Mouse (Mus musculus) embryonic facial prominence, embryonic 12.5 days (tissue): ENCODE measurements at regions not wholly inside any gene's neighbourhood (a gene's known extent, or its start where the extent isn't known, plus 50 kb on each side); places are given as distances from the start of the nearest gene placed in this dataset.
A peak's percentile ranks its signal among the peaks of the same experiment; 100 is the strongest.

Source experiments
- ATAC-seq: fragments of 200-750 bp; cut with Nextera tagmentation; 2 replicates; pipeline ENCODE4 v1.8.0; 2017; ENCODE audit not compliant: insufficient number of reproducible peaks, insufficient read depth, low FRiP score, low TSS enrichment
- H3K27ac ChIP-seq: fragments of 300-500 bp; sonication (generic); 2 replicates; pipeline ENCODE4 v1.5.1; 2016; ENCODE audit warnings: mild to moderate bottlenecking
- H3K27me3 ChIP-seq: fragments of 300-500 bp; sonication (generic); 2 replicates; pipeline ENCODE4 v1.6.1; 2016; ENCODE audit warnings: mild to moderate bottlenecking, moderate library complexity
- H3K36me3 ChIP-seq: fragments of 300-500 bp; sonication (generic); 2 replicates; pipeline ENCODE4 v1.6.1; 2016; ENCODE audit warnings: mild to moderate bottlenecking
- H3K4me1 ChIP-seq: fragments of 300-500 bp; sonication (generic); 2 replicates; pipeline ENCODE4 v1.6.1; 2016
- H3K4me2 ChIP-seq: fragments of 300-500 bp; sonication (generic); replicated peaks from 2 replicates; pipeline ENCODE4 v1.6.1; 2016; ENCODE audit warnings: mild to moderate bottlenecking, moderate library complexity
- H3K4me3 ChIP-seq: fragments of 300-500 bp; sonication (generic); 2 replicates; pipeline ENCODE4 v1.5.1; 2016; ENCODE audit warnings: mild to moderate bottlenecking
- H3K9ac ChIP-seq: fragments of 300-500 bp; sonication (generic); 2 replicates; pipeline ENCODE4 v1.6.1; 2016; ENCODE audit warnings: mild to moderate bottlenecking, moderate library complexity
- H3K9me3 ChIP-seq: fragments of 300-500 bp; sonication (generic); 2 replicates; pipeline ENCODE4 v1.6.1; 2016; ENCODE audit warnings: mild to moderate bottlenecking, moderate library complexity
- WGBS: fragments of 180-500 bp; shearing (Covaris S2); methylation state at CpG from one replicate; pipeline ENCODE4 v1.1.7; 2016; 5-methylcytosine and 5-hydroxymethylcytosine counted together

GRCm38 (mm10) chr2:11012312-11012860, 159.5 kb upstream of the Prkcq start:
- WGBS: 80% methylated on average over 4 of the region's 4 CpGs
- no peak for ATAC-seq
- H3K36me3 ChIP-seq: no peaks in the 10 kb centered on the region
- H3K4me3 ChIP-seq: no peak overlapping the region
- H3K4me1 ChIP-seq: no peaks in the 10 kb centered on the region
- no peak overlapping the region for H3K4me2 ChIP-seq
- H3K9ac ChIP-seq: no peak overlapping the region
- no peaks in the 10 kb centered on the region for H3K9me3 ChIP-seq
- H3K27ac ChIP-seq: no peak overlapping the region
- H3K27me3 ChIP-seq: no peaks in the 10 kb centered on the region

GRCm38 (mm10) chr2:11013154-11013553, 158.8 kb upstream of the Prkcq start:
- Histone ChIP-seq H3K4me2 (no peak overlapping the region), H3K9ac (no peak overlapping the region), H3K27me3 (no peaks in the 10 kb centered on the region), H3K4me3 (no peak overlapping the region), H3K36me3 (no peaks in the 10 kb centered on the region), H3K9me3 (no peaks in the 10 kb centered on the region), H3K27ac (no peak overlapping the region), H3K4me1 (no peaks in the 10 kb centered on the region)
- 88% methylated on average over 3 of the region's 3 CpGs for WGBS
- no peak for ATAC-seq

- Histone ChIP-seq H3K4me3 (no peak overlapping the region), H3K9ac (no peak overlapping the region), H3K4me1 (no peaks in the 10 kb centered on the region), H3K4me2 (no peak overlapping the region), H3K27me3 (no peaks in the 10 kb centered on the region), H3K36me3 (no peaks in the 10 kb centered on the region), H3K27ac (no peak overlapping the region), H3K9me3 (no peaks in the 10 kb centered on the region)
- no peak for ATAC-seq
- WGBS: 84% methylated on average over 1 of the region's 1 CpGs
Measured at GRCm38 (mm10) chr2:11016446-11016845, 155.5 kb upstream of the Prkcq start.

- no peak overlapping the region for H3K9ac ChIP-seq
- 75% methylated on average over 4 of the region's 4 CpGs for WGBS
- H3K9me3 ChIP-seq: no peaks in the 10 kb centered on the region
Measured at GRCm38 (mm10) chr2:11032891-11033290, 139.0 kb upstream of the Prkcq start.

GRCm38 (mm10) chr2:11034178-11034577, 137.7 kb upstream of the Prkcq start:
- Histone ChIP-seq H3K9me3 (no peaks in the 10 kb centered on the region), H3K9ac (no peak overlapping the region), H3K4me1 (no peaks in the 10 kb centered on the region), H3K36me3 (no peaks in the 10 kb centered on the region), H3K27ac (no peak overlapping the region), H3K4me2 (no peak overlapping the region), H3K27me3 (no peaks in the 10 kb centered on the region), H3K4me3 (no peak overlapping the region)
- ATAC-seq: no peak
- WGBS: 69% methylated on average over 1 of the region's 1 CpGs

More at GRCm38 (mm10) chr2:11032891-11033290, 139.0 kb upstream of the Prkcq start:
- no peaks in the 10 kb centered on the region for H3K36me3 ChIP-seq
- ATAC-seq: no peak
- H3K4me1 ChIP-seq: no peaks in the 10 kb centered on the region
- H3K27ac ChIP-seq: no peak overlapping the region
- no peaks in the 10 kb centered on the region for H3K27me3 ChIP-seq
- no peak overlapping the region for H3K4me3 ChIP-seq
- no peak overlapping the region for H3K4me2 ChIP-seq

- ATAC-seq: no peak
- no peak overlapping the region for H3K9ac ChIP-seq
- H3K36me3 ChIP-seq: no peaks in the 10 kb centered on the region
- H3K4me1 ChIP-seq: no peaks in the 10 kb centered on the region
- H3K4me3 ChIP-seq: no peak overlapping the region
- H3K27me3 ChIP-seq: no peaks in the 10 kb centered on the region
- no peak overlapping the region for H3K27ac ChIP-seq
- no peaks in the 10 kb centered on the region for H3K9me3 ChIP-seq
- WGBS: 83% methylated on average over 11 of the region's 11 CpGs
- H3K4me2 ChIP-seq: no peak overlapping the region
Measured at GRCm38 (mm10) chr2:11037343-11037742, 134.6 kb upstream of the Prkcq start.

- no peak for ATAC-seq
- Histone ChIP-seq H3K9me3 (no peaks in the 10 kb centered on the region), H3K4me2 (no peak overlapping the region), H3K27me3 (no peaks in the 10 kb centered on the region), H3K4me3 (no peak overlapping the region), H3K27ac (no peak overlapping the region), H3K4me1 (no peaks in the 10 kb centered on the region), H3K36me3 (no peaks in the 10 kb centered on the region), H3K9ac (no peak overlapping the region)
- 92% methylated on average over 5 of the region's 5 CpGs for whole genome bisulfite sequencing
Measured at GRCm38 (mm10) chr2:11038440-11038839, 133.5 kb upstream of the Prkcq start.

GRCm38 (mm10) chr2:11040005-11040404, 131.9 kb upstream of the Prkcq start:
- Histone ChIP-seq H3K9ac (no peak overlapping the region), H3K27ac (no peak overlapping the region), H3K4me3 (no peak overlapping the region), H3K4me1 (no peaks in the 10 kb centered on the region), H3K4me2 (no peak overlapping the region), H3K9me3 (no peaks in the 10 kb centered on the region), H3K27me3 (no peaks in the 10 kb centered on the region), H3K36me3 (no peaks in the 10 kb centered on the region)
- ATAC-seq: no peak
- WGBS: 79% methylated on average over 2 of the region's 2 CpGs

GRCm38 (mm10) chr2:11044727-11045274, 127.1 kb upstream of the Prkcq start:
- no peak overlapping the region for H3K4me2 ChIP-seq
- no peak overlapping the region for H3K9ac ChIP-seq
- H3K9me3 ChIP-seq: no peaks in the 10 kb centered on the region
- no peak for ATAC-seq
- no peaks in the 10 kb centered on the region for H3K27me3 ChIP-seq
- no peak overlapping the region for H3K27ac ChIP-seq
- no peaks in the 10 kb centered on the region for H3K36me3 ChIP-seq
- H3K4me1 ChIP-seq: no peaks in the 10 kb centered on the region
- H3K4me3 ChIP-seq: no peak overlapping the region
- 88% methylated on average over 3 of the region's 3 CpGs for WGBS

GRCm38 (mm10) chr2:11051621-11052020, 120.3 kb upstream of the Prkcq start:
- WGBS: 89% methylated on average over 7 of the region's 7 CpGs
- Histone ChIP-seq H3K4me2 (no peak overlapping the region), H3K4me3 (no peak overlapping the region)

GRCm38 (mm10) chr2:11059731-11060425, 112.0 kb upstream of the Prkcq start:
- Histone ChIP-seq H3K4me1 (no peaks in the 10 kb centered on the region), H3K4me2 (no peak overlapping the region), H3K9ac (no peak overlapping the region), H3K9me3 (no peaks in the 10 kb centered on the region), H3K27me3 (no peaks in the 10 kb centered on the region), H3K4me3 (no peak overlapping the region), H3K27ac (no peak overlapping the region), H3K36me3 (no peaks in the 10 kb centered on the region)
- no peak for ATAC-seq
- 19% methylated on average over 9 of the region's 9 CpGs for WGBS

More at GRCm38 (mm10) chr2:11051621-11052020, 120.3 kb upstream of the Prkcq start:
- no peaks in the 10 kb centered on the region for H3K36me3 ChIP-seq
- no peaks in the 10 kb centered on the region for H3K4me1 ChIP-seq
- no peak for ATAC-seq
- no peaks in the 10 kb centered on the region for H3K27me3 ChIP-seq
- H3K9ac ChIP-seq: no peak overlapping the region
- H3K9me3 ChIP-seq: no peaks in the 10 kb centered on the region
- H3K27ac ChIP-seq: no peak overlapping the region

GRCm38 (mm10) chr2:11067384-11067783, 104.5 kb upstream of the Prkcq start:
- Histone ChIP-seq H3K4me3 (no peak overlapping the region), H3K9ac (no peak overlapping the region), H3K9me3 (no peaks in the 10 kb centered on the region), H3K27ac (no peak overlapping the region), H3K4me2 (no peak overlapping the region), H3K4me1 (no peaks in the 10 kb centered on the region), H3K36me3 (no peaks in the 10 kb centered on the region), H3K27me3 (no peaks in the 10 kb centered on the region)
- 0 out of 2 replicates have a peak, but pooled peaks have one; percentile 67 for ATAC-seq
- WGBS: 81% methylated on average over 4 of the region's 4 CpGs
